Mouse (Mus musculus) activated CD4-positive, CD25-positive, alpha-beta regulatory T cell, adult 4 months (primary cell): ENCODE results near the gene Kdm6b. TPM values are rescaled to one million over a fixed set of nuclear protein-coding genes. Genes with fewer than 3 reads are reported as not detected.

ENCODE experiments used
- ATAC-seq: one replicate; pipeline ENCODE4 v1.8.0; 2017
- polyA plus RNA-seq, 2 experiments: library from polyadenylated mRNA; unstranded; fragments of 100-300 nt; shearing (Covaris generic); gene quantifications; one replicate each; pipeline ENCODE4 v1.2.1; 2017

Gene Kdm6b
- polyA plus RNA-seq, 2 experiments from 2014 or later = 23.6 to 28.3 TPM

- ATAC-seq = peak; percentile 48
These were observed 5.3 kb upstream of the Kdm6b start for GRCm38 (mm10) chr11:69418481-69419442.

- ATAC-seq = no peak
These were observed 4.2 kb upstream of the Kdm6b start for GRCm38 (mm10) chr11:69417449-69418384.

GRCm38 (mm10) chr11:69416921-69417448, 3.5 kb upstream of the Kdm6b start:
- no peak for ATAC-seq

- no peak for ATAC-seq
These were observed 3.0 kb upstream of the Kdm6b start for GRCm38 (mm10) chr11:69416509-69416908.

GRCm38 (mm10) chr11:69415668-69416451, 2.4 kb upstream of the Kdm6b start:
- no peak for ATAC-seq

GRCm38 (mm10) chr11:69415327-69415667, 1.8 kb upstream of the Kdm6b start:
- ATAC-seq = no peak

- no peak for ATAC-seq
These were observed 1.2 kb upstream of the Kdm6b start for GRCm38 (mm10) chr11:69414421-69415326.

- ATAC-seq = no peak
These were observed 927 bp downstream of the Kdm6b start for GRCm38 (mm10) chr11:69412548-69412947.

GRCm38 (mm10) chr11:69411538-69412203, 1.8 kb downstream of the Kdm6b start:
- ATAC-seq = no peak

GRCm38 (mm10) chr11:69411073-69411535, 2.4 kb downstream of the Kdm6b start:
- ATAC-seq = no peak

- peak; percentile 58 for ATAC-seq
These were observed 3.0 kb downstream of the Kdm6b start for GRCm38 (mm10) chr11:69410310-69411072.

GRCm38 (mm10) chr11:69410045-69410309, 3.5 kb downstream of the Kdm6b start:
- no peak for ATAC-seq

- peak; percentile 50 for ATAC-seq
These were observed 4.0 kb downstream of the Kdm6b start for GRCm38 (mm10) chr11:69409378-69410044.

GRCm38 (mm10) chr11:69408541-69409377, 4.7 kb downstream of the Kdm6b start:
- ATAC-seq = peak; percentile 67

- ATAC-seq = no peak
These were observed 5.8 kb downstream of the Kdm6b start for GRCm38 (mm10) chr11:69407724-69408004.

- ATAC-seq = no peak
These were observed 6.4 kb downstream of the Kdm6b start for GRCm38 (mm10) chr11:69406867-69407723.

- no peak for ATAC-seq
These were observed 7.2 kb downstream of the Kdm6b start for GRCm38 (mm10) chr11:69406282-69406681.
